Mouse (Mus musculus): ENCODE data around the gene Prss21.

GRCm38 (mm10) chr17:23854229-23854765 lies 13.6 kb upstream of the Prss21 start:
- no peak for TF ChIP-seq CTCF (IDR thresholded peaks at IDR 0.05; ENCODE audit: low read depth, low read length)
- TF ChIP-seq POLR2A (IDR thresholded peaks at IDR 0.05; ENCODE audit: insufficient read depth, low read length) = no peak
- TF ChIP-seq EP300 (IDR thresholded peaks at IDR 0.05; ENCODE audit: insufficient read depth, low read depth, low read length) = no peak
